Mouse (Mus musculus) forebrain, embryonic 16.5 days (tissue): ENCODE measurements around the gene Nudt3. TPM values are rescaled to one million over a fixed set of nuclear protein-coding genes. Genes with fewer than 3 reads are reported as not detected.

ENCODE experiments used
- ATAC-seq: fragments of 200-750 bp; cut with Nextera tagmentation; 2 replicates; pipeline ENCODE4 v1.8.0; 2017; ENCODE audit warnings: mild to moderate bottlenecking, moderate library complexity
- H3K27ac ChIP-seq: fragments of 300-500 bp; sonication (generic); 2 replicates; pipeline ENCODE4 v1.5.1; 2014; ENCODE audit warnings: low read length, control low read depth
- H3K27me3 ChIP-seq: fragments of 300-500 bp; sonication (generic); replicated peaks from 2 replicates; pipeline ENCODE4 v1.6.1; 2014; ENCODE audit warnings: low read length; ENCODE audit not compliant: control insufficient read depth, insufficient read depth
- H3K36me3 ChIP-seq: fragments of 300-500 bp; sonication (generic); 2 replicates; pipeline ENCODE4 v1.6.1; 2014; ENCODE audit not compliant: control insufficient read depth, insufficient read depth
- H3K4me1 ChIP-seq: fragments of 300-500 bp; sonication (generic); replicated peaks from 2 replicates; pipeline ENCODE4 v1.6.1; 2014; ENCODE audit warnings: low read length; ENCODE audit not compliant: control insufficient read depth, insufficient read depth
- H3K4me2 ChIP-seq: fragments of 300-500 bp; sonication (generic); 2 replicates; pipeline ENCODE4 v1.6.1; 2014; ENCODE audit warnings: mild to moderate bottlenecking, low read length, control low read depth
- H3K4me3 ChIP-seq: fragments of 300-500 bp; sonication (generic); replicated peaks from 2 replicates; pipeline ENCODE4 v1.5.1; 2014; ENCODE audit warnings: mild to moderate bottlenecking, low read length, control low read depth
- H3K9ac ChIP-seq: fragments of 300-500 bp; sonication (generic); replicated peaks from 2 replicates; pipeline ENCODE4 v1.6.1; 2014; ENCODE audit warnings: low read depth, low read length, control low read depth
- H3K9me3 ChIP-seq: fragments of 300-500 bp; sonication (generic); 2 replicates; pipeline ENCODE4 v1.6.1; 2016; ENCODE audit warnings: low read length; ENCODE audit not compliant: control insufficient read depth
- WGBS: fragments of 180-500 bp; shearing (Covaris S2); extraction: QIAGEN DNeasy Blood & Tissue Kit; methylation state at CpG from one replicate; pipeline ENCODE4 v1.1.7; 2014; 5-methylcytosine and 5-hydroxymethylcytosine counted together
- polyA plus RNA-seq: library from polyadenylated mRNA; unstranded; fragments of >200 nt; fragmentation: Nextera tagmentation; extraction: Ambion mirVana; gene quantifications from 2 replicates; pipeline ENCODE4 v1.2.1, GENCODE M21; 2015

Gene Nudt3
- polyA plus RNA-seq, 1 experiment from 2014 or later, result 272 TPM

DNA sequence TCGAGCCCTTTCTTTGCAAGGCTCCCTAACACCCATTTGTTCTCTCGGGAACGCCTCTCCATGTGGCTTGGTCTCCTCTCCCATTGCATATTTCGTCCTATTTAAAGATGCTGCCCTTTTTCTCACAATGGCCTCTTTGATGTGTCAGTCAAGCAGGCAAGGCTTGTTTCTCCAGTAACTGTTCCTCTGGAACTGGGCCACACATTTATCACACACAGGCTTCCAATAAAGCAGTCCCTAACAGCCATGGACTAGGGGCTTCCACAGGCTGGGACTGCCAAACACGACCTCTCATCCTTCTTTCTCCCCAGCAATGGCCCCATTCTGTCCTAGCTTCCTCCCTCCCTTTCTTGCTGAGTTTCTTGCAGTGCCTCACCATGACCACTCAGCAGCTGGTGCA, 3.4 kb upstream of the Nudt3 start:
- 8% methylated on average over 5 of the region's 5 CpGs for WGBS
- peak; percentile 11; the same call in 1 of the 2 replicates for ATAC-seq
- Histone ChIP-seq H3K9me3 (no peaks in the 10 kb centered on the region), H3K4me3 (no peak overlapping the region), H3K36me3 (peaks cover 13% of the 10 kb centered on the region), H3K4me2 (no peak overlapping the region), H3K27ac (peak overlapping the region; percentile 48), H3K9ac (0 out of 2 replicates have a peak overlapping the region, but pooled peaks have one; percentile 20), H3K27me3 (no peaks in the 10 kb centered on the region), H3K4me1 (peaks cover 17% of the 10 kb centered on the region)

DNA sequence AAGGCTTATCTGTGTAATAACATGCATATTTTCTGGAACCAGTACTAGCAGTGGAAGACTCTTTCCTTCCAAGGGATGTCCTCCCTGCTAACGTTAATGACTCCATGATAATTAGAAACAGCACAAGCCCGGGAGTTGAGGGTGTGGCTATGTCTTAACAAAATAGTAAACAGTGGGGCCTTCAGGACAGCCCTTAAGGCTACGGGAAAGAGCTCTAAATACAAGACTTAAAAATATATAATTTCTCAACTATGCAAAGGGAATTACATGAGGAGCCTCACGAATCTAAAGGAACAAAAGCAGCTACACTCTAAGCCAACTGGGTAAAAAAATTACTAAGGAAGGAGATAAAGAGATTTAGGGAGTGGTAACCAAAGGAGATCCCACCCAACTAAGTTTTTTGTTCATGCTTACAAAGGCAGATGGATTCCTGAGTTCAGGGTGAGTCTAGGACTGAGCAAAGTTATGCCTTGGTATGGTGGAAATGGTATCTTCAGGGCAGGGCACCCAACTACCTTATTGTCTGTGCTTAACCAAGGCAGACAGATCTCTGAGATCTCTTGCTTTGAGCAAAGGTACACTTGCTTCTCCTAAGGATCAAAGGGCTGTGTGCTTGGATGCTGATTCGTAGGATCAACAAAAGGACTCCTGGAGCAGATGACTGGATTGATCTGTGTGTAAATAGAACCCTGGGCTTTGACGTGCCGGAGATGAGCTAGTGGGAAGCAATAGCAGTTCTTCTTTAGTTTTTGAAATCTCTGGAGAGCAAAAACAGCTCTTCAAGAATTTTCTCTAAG, 2.4 kb upstream of the Nudt3 start:
- no peaks in the 10 kb centered on the region for H3K9me3 ChIP-seq
- H3K9ac ChIP-seq, result no peak overlapping the region
- no peak for ATAC-seq
- H3K4me2 ChIP-seq, result no peak overlapping the region
- H3K4me1 ChIP-seq, result peaks cover 21% of the 10 kb centered on the region
- no peaks in the 10 kb centered on the region for H3K27me3 ChIP-seq
- H3K4me3 ChIP-seq, result no peak overlapping the region
- H3K36me3 ChIP-seq, result peaks cover 6% of the 10 kb centered on the region
- WGBS, result 40% methylated on average over 7 of the region's 7 CpGs
- H3K27ac ChIP-seq, result no peak overlapping the region

DNA sequence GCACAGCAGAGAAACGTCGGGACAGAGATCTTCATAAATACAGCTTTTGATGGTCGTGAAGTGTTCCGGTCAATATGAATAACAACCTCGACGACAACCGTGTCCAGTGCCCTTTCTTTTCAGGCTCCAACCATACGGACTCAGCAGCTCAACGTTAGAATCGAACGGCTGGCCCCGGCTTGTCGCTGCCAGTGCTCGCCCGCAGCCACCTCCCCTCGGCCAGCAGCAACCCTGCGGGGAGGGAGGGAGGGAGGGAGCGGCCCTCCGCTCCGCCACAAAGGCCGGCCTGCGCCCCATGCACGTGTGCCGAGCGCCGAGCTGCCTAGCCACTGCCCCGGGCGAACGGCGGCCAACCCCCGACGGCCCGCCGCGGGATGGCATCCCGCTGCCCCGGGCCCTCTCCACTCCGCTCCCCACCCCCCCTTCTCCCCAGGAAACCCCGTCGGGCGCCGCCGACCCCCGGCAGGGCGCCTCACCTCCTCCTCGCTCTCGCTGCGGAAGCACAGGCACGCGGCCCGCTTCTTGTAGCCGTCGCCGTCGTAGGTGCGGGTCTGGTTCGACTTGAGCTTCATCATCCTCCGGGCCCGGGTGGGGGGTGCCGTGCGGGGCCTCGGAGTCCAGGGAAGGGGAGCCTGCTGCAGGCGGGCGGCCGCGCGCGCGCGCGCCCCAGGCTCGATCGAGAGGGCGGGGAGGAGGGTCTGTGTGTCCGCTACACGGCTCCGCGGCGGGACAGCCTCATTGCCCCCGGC, 510 bp downstream of the Nudt3 start:
- H3K36me3 ChIP-seq, result peaks cover under 1% of the 10 kb centered on the region; the same call in 1 of the 2 replicates
- peaks cover 39% of the 10 kb centered on the region for H3K4me1 ChIP-seq
- under 1% methylated on average over 74 of the region's 80 CpGs for WGBS
- peak overlapping the region; percentile 99 for H3K9ac ChIP-seq
- peak overlapping the region; percentile 64 for H3K4me2 ChIP-seq
- H3K9me3 ChIP-seq, result no peaks in the 10 kb centered on the region; the same call in 1 of the 2 replicates
- peak overlapping the region; percentile 98 for H3K27ac ChIP-seq
- no peaks in the 10 kb centered on the region for H3K27me3 ChIP-seq
- peak; percentile 49 for ATAC-seq
- H3K4me3 ChIP-seq, result peak overlapping the region; percentile 92

DNA sequence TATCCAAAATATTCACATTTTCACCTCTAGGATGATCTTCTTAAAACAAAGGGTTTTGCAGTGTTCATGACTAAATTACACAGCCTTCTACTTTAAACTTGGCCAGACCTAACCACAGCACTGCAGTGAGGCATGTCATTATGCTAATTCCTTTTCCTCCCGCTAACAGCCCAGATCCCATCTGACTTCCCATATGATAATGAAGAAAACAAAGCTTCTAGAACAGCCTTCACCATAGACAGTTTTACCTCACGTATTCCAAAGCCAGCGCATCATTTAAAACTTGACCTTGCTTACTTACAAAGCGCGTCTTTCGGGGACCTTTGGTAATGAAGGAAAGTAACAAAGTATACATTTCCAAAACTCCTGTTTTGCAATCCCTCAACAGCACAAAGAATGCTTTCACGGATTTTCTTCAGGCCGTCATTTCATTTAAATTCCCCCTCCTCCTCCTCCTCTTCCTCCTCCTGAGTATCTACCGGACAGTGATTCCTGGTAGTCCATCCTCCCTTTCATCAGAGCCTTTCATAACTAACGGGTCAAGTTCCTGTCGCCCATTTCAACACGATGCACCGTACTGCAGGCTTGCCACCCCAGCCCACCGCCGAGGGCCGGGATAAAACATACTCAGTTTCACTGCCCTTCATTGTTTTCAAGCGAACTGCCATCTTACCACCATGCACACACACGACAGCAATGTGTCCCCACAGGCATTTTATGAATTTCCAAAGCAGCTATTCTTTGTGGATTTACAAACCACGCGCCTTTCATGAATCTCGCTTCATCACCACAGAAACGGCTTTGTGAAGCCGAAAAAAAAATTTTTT, 1.4 kb downstream of the Nudt3 start:
- peak; percentile 59 for ATAC-seq
- H3K4me2 ChIP-seq, result peak overlapping the region; percentile 64
- WGBS, result 1% methylated on average over 23 of the region's 23 CpGs

DNA sequence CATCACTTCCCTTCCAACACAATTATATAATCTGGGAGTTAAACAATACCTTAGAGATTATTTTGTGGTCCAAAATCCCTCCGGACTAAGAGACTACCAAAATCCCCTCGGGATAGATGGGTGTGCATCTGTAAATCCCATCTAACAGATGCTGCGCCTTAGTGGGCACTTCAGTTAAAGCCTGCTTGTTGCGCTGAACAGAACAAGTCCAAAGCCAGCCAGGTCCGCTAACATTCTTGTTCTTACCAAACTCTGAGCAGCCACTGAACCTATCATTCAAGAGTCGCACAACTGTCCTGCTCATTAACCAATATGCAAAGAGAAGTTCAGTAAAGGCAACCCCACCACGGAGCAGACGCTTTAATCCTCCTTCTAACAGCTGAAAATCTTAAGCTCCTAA, 2.1 kb downstream of the Nudt3 start:
- 16% methylated on average over 8 of the region's 8 CpGs for WGBS
- Histone ChIP-seq H3K36me3 (peaks cover 4% of the 10 kb centered on the region; the same call in 1 of the 2 replicates), H3K27me3 (no peaks in the 10 kb centered on the region), H3K27ac (peak overlapping the region; percentile 98), H3K9me3 (no peaks in the 10 kb centered on the region; the same call in 1 of the 2 replicates), H3K4me1 (peaks cover 32% of the 10 kb centered on the region), H3K9ac (peak overlapping the region; percentile 99), H3K4me2 (peak overlapping the region; percentile 64), H3K4me3 (peak overlapping the region; percentile 92)
- ATAC-seq, result no peak

More for the DNA sequence above, 1.4 kb downstream of the Nudt3 start:
- H3K4me3 ChIP-seq, result peak overlapping the region; percentile 92
- peaks cover 4% of the 10 kb centered on the region; the same call in 1 of the 2 replicates for H3K36me3 ChIP-seq
- H3K9ac ChIP-seq, result peak overlapping the region; percentile 99
- peaks cover 38% of the 10 kb centered on the region for H3K4me1 ChIP-seq
- no peaks in the 10 kb centered on the region; the same call in 1 of the 2 replicates for H3K9me3 ChIP-seq
- peak overlapping the region; percentile 98 for H3K27ac ChIP-seq
- no peaks in the 10 kb centered on the region for H3K27me3 ChIP-seq

DNA sequence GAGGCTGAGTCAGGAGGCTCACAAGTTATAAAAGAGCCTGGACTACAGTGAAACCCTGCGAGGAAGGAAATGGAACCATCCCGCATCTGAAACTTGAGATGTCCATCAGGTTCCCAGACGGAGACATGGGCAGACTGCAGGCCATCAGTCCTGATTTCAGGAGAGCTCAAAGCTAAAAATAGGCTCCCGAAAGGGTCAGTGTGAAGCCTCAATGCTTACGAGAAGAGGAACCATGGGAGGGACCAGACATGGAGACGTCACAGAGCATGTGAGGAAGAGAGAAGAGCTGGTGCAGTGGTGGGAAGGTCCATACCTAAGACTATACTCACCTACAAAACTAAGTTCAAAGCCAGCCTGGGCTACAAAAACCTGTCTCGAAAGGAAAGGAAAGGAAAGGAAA, 7.9 kb downstream of the Nudt3 start:
- Histone ChIP-seq H3K27ac (no peak overlapping the region), H3K4me3 (no peak overlapping the region), H3K9me3 (no peaks in the 10 kb centered on the region; the same call in 1 of the 2 replicates), H3K9ac (no peak overlapping the region), H3K27me3 (no peaks in the 10 kb centered on the region), H3K4me1 (peaks cover 48% of the 10 kb centered on the region), H3K36me3 (peaks cover 4% of the 10 kb centered on the region; the same call in 1 of the 2 replicates), H3K4me2 (no peak overlapping the region)
- WGBS, result 84% methylated on average over 7 of the region's 7 CpGs
- ATAC-seq, result no peak

DNA sequence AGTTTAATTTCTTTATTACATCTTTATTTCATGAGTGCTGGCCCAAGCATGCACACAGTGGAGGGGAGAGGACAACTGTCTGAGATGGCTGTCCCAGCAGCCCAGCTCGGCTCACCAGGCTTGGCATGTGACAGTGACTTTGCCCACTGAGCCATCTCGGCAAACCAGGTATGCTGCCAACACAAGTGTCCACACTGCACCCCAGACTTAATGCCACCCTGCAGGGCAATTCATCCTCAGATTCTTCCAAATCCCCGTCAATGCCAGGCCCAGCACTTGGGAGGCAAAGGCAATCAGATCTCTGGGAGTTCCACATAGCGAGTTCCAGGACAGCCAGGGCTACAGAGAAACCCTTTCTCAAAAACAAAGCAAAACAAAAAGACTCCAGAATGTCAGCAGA, 10.3 kb downstream of the Nudt3 start:
- Histone ChIP-seq H3K36me3 (peaks cover 4% of the 10 kb centered on the region; the same call in 1 of the 2 replicates), H3K27ac (no peak overlapping the region), H3K4me2 (no peak overlapping the region), H3K9ac (no peak overlapping the region), H3K4me1 (peaks cover 41% of the 10 kb centered on the region), H3K9me3 (no peaks in the 10 kb centered on the region; the same call in 1 of the 2 replicates), H3K4me3 (no peak overlapping the region), H3K27me3 (no peaks in the 10 kb centered on the region)
- ATAC-seq, result no peak
- WGBS, result 64% methylated on average over 4 of the region's 4 CpGs

DNA sequence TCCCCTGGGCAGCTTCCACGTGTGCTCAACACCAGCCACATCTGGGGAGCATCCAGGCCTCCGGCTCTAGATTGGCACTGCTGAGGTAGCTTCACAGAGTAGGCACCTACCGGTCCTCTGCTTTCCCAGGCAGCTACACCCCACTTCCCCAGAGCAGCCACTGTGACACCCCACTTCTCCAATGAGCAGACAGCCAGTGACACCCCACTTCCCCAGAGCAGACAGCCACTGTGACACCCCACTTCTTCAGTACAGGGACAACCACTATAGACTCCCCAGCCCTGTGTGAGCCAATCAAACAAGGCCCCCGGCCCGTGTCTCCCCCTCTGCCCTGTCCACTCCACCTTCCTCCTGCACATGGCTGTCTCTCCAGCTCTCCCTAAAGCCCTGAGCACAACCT, 11.3 kb downstream of the Nudt3 start:
- Histone ChIP-seq H3K27ac (no peak overlapping the region), H3K4me3 (no peak overlapping the region), H3K4me1 (peaks cover 41% of the 10 kb centered on the region), H3K9me3 (no peaks in the 10 kb centered on the region), H3K36me3 (no peaks in the 10 kb centered on the region), H3K4me2 (no peak overlapping the region), H3K27me3 (no peaks in the 10 kb centered on the region), H3K9ac (no peak overlapping the region)
- ATAC-seq, result no peak
- WGBS, result 80% methylated on average over 5 of the region's 5 CpGs
